Mouse (Mus musculus) liver, embryonic 12.5 days (tissue): ENCODE measurements around the gene Soat2. TPM values are rescaled to one million over a fixed set of nuclear protein-coding genes. Genes with fewer than 3 reads are reported as not detected.
A peak's percentile ranks its signal among the peaks of the same experiment; 100 is the strongest.

Experiments
- ATAC-seq: fragments of 200-750 bp; cut with Nextera tagmentation; 2 replicates; pipeline ENCODE4 v1.8.0; 2017; ENCODE audit warnings: moderate number of reproducible peaks, mild to moderate bottlenecking, moderate library complexity
- H3K27ac ChIP-seq: fragments of 300-500 bp; sonication (generic); 2 replicates; pipeline ENCODE4 v1.5.1; 2016; ENCODE audit warnings: mild to moderate bottlenecking
- H3K27me3 ChIP-seq: fragments of 300-500 bp; sonication (generic); replicated peaks from 2 replicates; pipeline ENCODE4 v1.6.1; 2016; ENCODE audit warnings: mild to moderate bottlenecking, moderate library complexity
- H3K36me3 ChIP-seq: fragments of 300-500 bp; sonication (generic); 2 replicates; pipeline ENCODE4 v1.6.1; 2016; ENCODE audit warnings: mild to moderate bottlenecking, moderate library complexity
- H3K4me1 ChIP-seq: fragments of 300-500 bp; sonication (generic); 2 replicates; pipeline ENCODE4 v1.6.1; 2016
- H3K4me2 ChIP-seq: fragments of 300-500 bp; sonication (generic); 2 replicates; pipeline ENCODE4 v1.6.1; 2016; ENCODE audit warnings: mild to moderate bottlenecking, moderate library complexity
- H3K4me3 ChIP-seq: fragments of 300-500 bp; sonication (generic); 2 replicates; pipeline ENCODE4 v1.5.1; 2016; ENCODE audit warnings: mild to moderate bottlenecking, moderate library complexity
- H3K9ac ChIP-seq: fragments of 300-500 bp; sonication (generic); 2 replicates; pipeline ENCODE4 v1.6.1; 2016; ENCODE audit warnings: mild to moderate bottlenecking, moderate library complexity
- H3K9me3 ChIP-seq: fragments of 300-500 bp; sonication (generic); replicated peaks from 2 replicates; pipeline ENCODE4 v1.6.1; 2016; ENCODE audit warnings: mild to moderate bottlenecking, moderate library complexity
- WGBS: fragments of 180-500 bp; shearing (Covaris S2); methylation state at CpG from one replicate; pipeline ENCODE4 v1.1.7; 2016; ENCODE audit not compliant: insufficient replicate concordance; 5-methylcytosine and 5-hydroxymethylcytosine counted together
- polyA plus RNA-seq: library from polyadenylated mRNA; unstranded; fragments of >200 nt; fragmentation: Nextera tagmentation; extraction: Ambion mirVana; gene quantifications from 2 replicates; pipeline ENCODE4 v1.2.1, GENCODE M21; 2016

The Soat2 gene
- polyA plus RNA-seq, 1 experiment from 2014 or later = 29.8 TPM

DNA sequence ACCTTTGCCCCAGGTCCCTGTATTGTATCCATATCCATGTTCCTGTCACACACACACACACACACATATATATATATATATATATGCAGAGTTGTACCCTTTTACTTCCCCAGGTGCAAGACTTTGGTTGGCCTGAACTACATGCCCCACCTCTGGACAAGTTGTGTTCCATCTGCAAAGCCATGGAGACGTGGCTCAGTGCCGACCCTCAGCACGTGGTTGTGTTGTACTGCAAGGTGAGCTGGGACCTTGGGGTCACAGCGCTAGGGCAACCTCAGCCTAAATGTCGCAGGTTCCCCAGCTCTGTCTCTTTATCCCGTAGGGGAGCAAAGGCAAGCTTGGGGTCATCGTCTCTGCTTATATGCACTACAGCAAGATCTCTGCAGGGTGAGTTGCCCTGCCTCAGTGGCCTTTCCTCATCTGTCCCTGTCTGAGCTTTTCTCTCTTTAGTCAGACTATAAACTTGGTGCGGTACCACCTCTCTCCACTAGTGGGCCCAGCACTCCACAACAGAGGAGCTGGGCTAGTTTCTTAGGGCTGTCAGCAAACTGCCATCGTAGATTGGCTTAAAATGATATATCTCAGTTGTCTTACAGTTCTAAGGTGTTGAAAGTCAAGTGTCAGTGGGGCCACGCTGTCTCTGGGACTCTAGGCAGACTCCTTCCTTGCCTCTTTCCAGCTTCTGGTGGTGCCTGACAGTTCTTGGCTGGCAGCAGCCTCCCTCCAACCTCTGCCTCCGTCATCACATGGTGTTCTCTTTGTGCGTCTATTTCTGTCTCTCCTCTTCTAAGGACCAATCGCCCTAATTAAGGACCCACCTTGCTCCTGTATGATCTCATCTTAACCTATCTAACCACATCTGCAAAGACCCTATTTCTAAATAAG, 42.4 kb upstream of the Soat2 start:
- ATAC-seq = no peak; the same call in 1 of the 2 replicates
- peaks cover 45% of the 10 kb centered on the region for H3K4me1 ChIP-seq
- no peak overlapping the region for H3K27ac ChIP-seq
- H3K4me2 ChIP-seq = peak overlapping the region; percentile 71
- peaks cover 20% of the 10 kb centered on the region; the same call in 1 of the 2 replicates for H3K36me3 ChIP-seq
- peaks cover 60% of the 10 kb centered on the region for H3K27me3 ChIP-seq
- WGBS = 44% methylated on average over 13 of the region's 13 CpGs
- no peak overlapping the region for H3K9ac ChIP-seq
- H3K9me3 ChIP-seq = no peaks in the 10 kb centered on the region
- H3K4me3 ChIP-seq = no peak overlapping the region

DNA sequence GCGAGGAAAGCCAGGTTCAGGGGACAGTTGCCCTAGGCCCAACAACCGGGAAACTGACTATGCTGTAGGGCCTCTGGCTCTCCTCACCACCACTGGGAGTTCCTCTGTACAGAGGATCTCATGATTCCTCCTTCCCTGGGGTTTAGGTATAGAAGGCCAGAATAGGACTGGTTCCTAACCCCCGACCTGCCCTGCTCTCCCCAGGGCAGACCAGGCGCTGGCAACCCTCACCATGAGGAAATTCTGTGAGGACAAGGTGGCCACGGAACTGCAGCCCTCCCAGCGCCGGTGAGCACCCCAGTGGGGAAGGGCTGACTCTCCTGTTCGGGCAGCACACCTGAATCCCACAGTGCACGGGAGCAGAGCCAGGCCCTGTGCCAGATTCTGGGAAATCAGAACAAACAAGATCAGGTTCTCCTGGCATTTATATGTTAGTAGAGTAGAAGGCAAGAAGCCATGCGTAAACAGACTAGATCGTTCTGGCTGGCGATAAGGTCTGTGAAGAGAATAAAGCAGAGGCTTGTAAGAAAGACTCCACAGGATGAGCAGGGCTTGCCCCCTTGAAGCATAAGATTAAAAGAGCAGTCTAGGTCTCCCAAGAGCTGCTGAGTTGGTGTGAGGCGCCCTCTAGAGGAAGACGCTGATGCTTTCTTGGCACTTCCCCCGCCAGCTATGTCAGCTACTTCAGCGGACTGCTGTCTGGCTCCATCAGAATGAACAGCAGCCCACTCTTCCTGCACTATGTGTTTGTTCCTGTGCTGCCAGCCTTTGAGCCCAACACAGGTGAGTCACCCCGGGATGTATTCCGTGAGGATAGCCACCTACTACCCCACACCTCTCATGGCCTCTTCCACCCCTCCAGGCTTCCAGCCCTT, 41.4 kb upstream of the Soat2 start:
- no peak for ATAC-seq
- H3K27me3 ChIP-seq = peaks cover 50% of the 10 kb centered on the region
- H3K9me3 ChIP-seq = no peaks in the 10 kb centered on the region
- H3K27ac ChIP-seq = no peak overlapping the region
- peaks cover 20% of the 10 kb centered on the region; the same call in 1 of the 2 replicates for H3K36me3 ChIP-seq
- no peak overlapping the region for H3K4me3 ChIP-seq
- H3K9ac ChIP-seq = no peak overlapping the region
- 49% methylated on average over 18 of the region's 18 CpGs for WGBS
- H3K4me1 ChIP-seq = peaks cover 36% of the 10 kb centered on the region
- no peak overlapping the region for H3K4me2 ChIP-seq

DNA sequence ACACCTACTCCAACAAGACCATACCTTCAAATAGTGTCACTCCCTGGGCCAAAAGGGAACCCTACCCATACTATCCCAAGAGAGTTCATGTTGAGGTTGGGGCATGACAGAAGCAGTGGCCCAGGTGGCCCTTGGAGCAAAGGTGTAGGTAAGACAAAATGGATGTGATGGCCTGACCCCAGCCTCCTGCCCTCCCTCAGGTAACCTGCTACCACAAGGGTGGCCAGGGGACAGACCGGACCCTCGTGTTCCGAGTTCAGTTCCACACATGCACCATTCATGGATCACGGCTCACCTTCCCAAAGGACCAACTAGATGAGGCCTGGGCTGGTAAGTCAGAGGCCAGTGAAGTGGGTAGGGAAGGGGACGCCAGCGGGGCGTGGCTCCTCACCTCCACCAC, 40.1 kb upstream of the Soat2 start:
- Histone ChIP-seq H3K4me2 (no peak overlapping the region), H3K9me3 (no peaks in the 10 kb centered on the region), H3K9ac (no peak overlapping the region), H3K27me3 (peaks cover 36% of the 10 kb centered on the region), H3K4me3 (no peak overlapping the region), H3K36me3 (peaks cover 24% of the 10 kb centered on the region), H3K4me1 (peaks cover 26% of the 10 kb centered on the region), H3K27ac (no peak overlapping the region)
- WGBS = 86% methylated on average over 7 of the region's 7 CpGs
- no peak for ATAC-seq

DNA sequence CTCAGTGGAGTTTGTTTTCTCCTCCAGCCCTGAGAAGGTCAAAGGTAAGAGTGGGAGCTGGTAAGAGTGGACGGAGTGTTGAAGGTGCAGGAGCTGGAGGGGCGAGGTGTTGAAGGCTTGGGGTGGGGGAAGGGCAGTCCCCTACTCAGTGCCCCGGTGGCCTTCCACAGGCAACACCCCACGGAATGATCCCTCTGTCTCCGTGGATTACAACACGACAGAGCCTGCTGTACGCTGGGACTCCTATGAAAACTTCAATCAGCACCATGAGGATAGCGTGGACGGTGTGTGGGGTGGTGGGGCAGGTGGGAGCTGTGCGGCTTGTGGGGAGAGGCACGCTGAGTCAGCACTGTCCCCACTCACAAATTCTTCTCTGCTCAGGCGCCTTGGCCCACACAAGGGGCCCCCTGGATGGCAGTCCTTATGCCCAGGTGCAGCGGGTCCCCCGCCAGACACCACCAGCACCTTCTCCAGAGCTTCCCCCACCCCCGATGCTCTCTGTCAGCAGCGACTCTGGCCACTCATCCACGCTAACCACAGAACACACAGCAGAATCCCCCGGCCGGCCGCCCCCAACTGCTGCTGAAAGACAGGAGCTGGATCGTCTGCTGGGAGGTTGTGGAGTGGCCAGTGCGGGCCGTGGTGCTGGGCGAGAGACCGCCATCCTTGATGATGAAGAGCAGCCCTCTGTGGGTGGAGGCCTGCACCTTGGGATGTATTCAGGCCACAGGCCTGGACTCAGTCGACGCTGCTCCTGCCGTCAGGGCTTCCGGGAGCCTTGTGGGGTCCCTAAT, 39.4 kb upstream of the Soat2 start:
- peaks cover 30% of the 10 kb centered on the region for H3K27me3 ChIP-seq
- H3K27ac ChIP-seq = no peak overlapping the region
- H3K9me3 ChIP-seq = no peaks in the 10 kb centered on the region
- no peak overlapping the region for H3K4me2 ChIP-seq
- H3K36me3 ChIP-seq = peaks cover 30% of the 10 kb centered on the region
- H3K9ac ChIP-seq = no peak overlapping the region
- no peak for ATAC-seq
- no peak overlapping the region for H3K4me3 ChIP-seq
- 63% methylated on average over 29 of the region's 29 CpGs for WGBS
- H3K4me1 ChIP-seq = peaks cover 22% of the 10 kb centered on the region

DNA sequence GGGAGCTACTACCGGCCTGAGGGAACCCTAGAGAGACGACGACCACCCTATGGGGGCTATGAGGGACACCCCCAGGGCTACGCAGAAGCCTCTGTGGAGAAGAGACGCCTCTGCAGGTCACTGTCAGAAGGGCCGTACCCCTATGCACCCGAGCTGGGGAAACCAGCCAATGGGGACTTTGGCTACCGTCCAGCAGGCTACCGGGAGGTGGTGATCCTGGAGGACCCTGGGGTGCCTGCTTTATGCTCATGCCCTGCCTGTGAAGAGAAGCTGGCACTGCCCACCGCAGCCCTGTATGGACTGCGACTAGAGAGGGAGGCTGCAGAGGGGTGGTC, 38.9 kb upstream of the Soat2 start:
- H3K9ac ChIP-seq = no peak overlapping the region
- no peaks in the 10 kb centered on the region for H3K9me3 ChIP-seq
- ATAC-seq = no peak
- H3K27me3 ChIP-seq = peaks cover 24% of the 10 kb centered on the region
- WGBS = 79% methylated on average over 11 of the region's 11 CpGs
- H3K4me1 ChIP-seq = peaks cover 22% of the 10 kb centered on the region
- H3K27ac ChIP-seq = no peak overlapping the region
- no peak overlapping the region for H3K4me3 ChIP-seq
- H3K36me3 ChIP-seq = peaks cover 35% of the 10 kb centered on the region
- no peak overlapping the region for H3K4me2 ChIP-seq

DNA sequence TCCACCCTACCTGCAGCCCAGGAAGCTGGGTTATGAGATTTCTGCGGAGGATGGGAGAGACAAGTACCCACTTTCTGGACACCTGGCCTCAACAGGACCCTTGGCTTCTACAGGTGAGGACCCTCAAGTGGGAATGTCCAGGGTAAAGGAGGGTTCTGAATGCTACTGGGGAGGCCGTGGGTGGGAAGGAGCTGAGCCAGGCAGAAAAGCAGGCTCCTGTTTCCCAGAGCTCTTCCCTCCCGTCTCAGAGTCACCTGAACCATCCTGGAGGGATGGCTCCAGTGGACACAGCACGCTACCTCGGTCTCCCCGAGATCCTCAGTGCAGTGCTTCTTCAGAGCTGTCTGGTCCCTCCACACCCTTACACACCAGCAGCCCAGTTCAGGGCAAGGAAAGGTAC, 38.1 kb upstream of the Soat2 start:
- WGBS = 85% methylated on average over 6 of the region's 6 CpGs
- peaks cover 17% of the 10 kb centered on the region for H3K27me3 ChIP-seq
- no peak overlapping the region for H3K4me3 ChIP-seq
- H3K9ac ChIP-seq = no peak overlapping the region
- H3K9me3 ChIP-seq = no peaks in the 10 kb centered on the region
- H3K27ac ChIP-seq = no peak overlapping the region
- peaks cover 15% of the 10 kb centered on the region for H3K4me1 ChIP-seq
- H3K36me3 ChIP-seq = peaks cover 41% of the 10 kb centered on the region
- ATAC-seq = no peak
- no peak overlapping the region for H3K4me2 ChIP-seq

DNA sequence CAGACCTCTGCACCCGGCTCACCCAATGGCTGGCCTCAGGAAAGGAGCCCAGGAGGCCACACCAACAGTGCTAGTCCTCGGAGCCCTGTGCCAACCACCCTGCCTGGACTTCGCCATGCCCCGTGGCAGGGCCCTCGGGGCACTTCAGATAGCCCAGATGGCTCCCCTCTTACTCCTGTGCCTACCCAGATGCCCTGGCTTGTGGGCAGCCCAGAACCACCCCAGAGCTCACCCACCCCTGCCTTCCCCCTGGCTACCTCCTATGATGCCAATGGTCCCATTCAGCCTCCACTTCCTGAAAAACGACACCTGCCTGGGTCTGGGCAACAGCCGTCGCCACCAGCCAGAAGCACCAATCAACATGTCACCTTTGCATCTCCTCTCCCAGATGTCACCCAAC, 37.5 kb upstream of the Soat2 start:
- no peak for ATAC-seq
- Histone ChIP-seq H3K4me3 (no peak overlapping the region), H3K36me3 (peaks cover 47% of the 10 kb centered on the region), H3K27me3 (peaks cover 11% of the 10 kb centered on the region; the same call in 1 of the 2 replicates), H3K9ac (no peak overlapping the region), H3K4me2 (no peak overlapping the region), H3K27ac (no peak overlapping the region), H3K4me1 (peaks cover 8% of the 10 kb centered on the region), H3K9me3 (no peaks in the 10 kb centered on the region)
- 73% methylated on average over 8 of the region's 8 CpGs for WGBS

DNA sequence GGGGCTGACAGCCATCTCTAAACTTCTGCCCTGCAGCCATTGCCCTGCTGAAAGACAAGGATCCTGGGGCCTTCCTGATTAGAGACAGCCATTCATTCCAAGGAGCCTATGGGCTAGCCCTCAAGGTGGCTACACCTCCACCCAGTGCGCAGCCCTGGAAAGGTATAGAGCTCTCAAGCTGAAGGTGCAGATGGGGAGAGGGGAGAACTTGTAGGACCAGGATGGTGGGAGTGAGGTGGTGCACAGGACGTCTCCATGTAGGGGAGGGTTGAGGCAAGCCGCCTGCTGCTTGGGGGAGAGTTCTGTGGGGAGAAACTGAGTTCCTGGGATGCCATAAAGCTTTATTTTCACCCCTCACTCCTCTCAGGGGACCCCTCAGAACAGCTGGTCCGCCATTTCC, 36.7 kb upstream of the Soat2 start:
- Histone ChIP-seq H3K36me3 (peaks cover 56% of the 10 kb centered on the region), H3K4me2 (no peak overlapping the region), H3K9me3 (no peaks in the 10 kb centered on the region), H3K27me3 (peaks cover 10% of the 10 kb centered on the region; the same call in 1 of the 2 replicates), H3K9ac (no peak overlapping the region), H3K27ac (no peak overlapping the region), H3K4me3 (no peak overlapping the region), H3K4me1 (peaks cover 7% of the 10 kb centered on the region)
- no peak for ATAC-seq
- WGBS = 78% methylated on average over 4 of the region's 4 CpGs

DNA sequence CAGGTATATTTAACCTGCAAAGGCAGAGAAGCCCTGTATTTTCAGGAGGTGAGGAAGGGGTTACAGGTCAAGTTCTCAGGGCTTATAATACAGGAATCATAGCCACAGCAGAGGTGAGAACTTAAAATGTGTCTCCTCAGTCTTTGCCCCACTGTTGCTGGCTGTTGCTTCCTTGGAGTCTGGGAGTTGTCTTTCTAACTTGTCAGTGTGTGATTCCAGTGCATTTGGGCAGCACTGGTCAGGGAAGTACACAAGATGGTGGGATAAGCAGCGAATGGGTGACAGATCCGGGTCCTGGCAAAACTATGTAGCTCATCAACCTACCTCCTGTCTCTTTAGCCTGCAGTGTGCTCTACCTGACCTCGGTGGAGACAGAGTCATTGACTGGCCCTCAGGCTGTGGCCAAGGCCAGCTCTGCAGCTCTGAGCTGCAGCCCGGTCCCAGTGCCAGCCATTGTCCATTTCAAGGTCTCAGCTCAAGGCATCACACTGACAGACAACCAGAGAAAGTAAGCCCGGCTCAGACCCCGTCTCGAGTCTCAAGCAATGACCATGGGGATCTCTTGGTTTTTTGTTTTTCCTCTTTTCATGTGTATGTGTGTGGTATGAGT, 35.6 kb upstream of the Soat2 start:
- peaks cover 62% of the 10 kb centered on the region for H3K36me3 ChIP-seq
- H3K4me3 ChIP-seq = no peak overlapping the region
- H3K4me2 ChIP-seq = no peak overlapping the region
- H3K9ac ChIP-seq = no peak overlapping the region
- peaks cover 10% of the 10 kb centered on the region; the same call in 1 of the 2 replicates for H3K27me3 ChIP-seq
- ATAC-seq = no peak
- no peaks in the 10 kb centered on the region for H3K9me3 ChIP-seq
- 68% methylated on average over 7 of the region's 7 CpGs for WGBS
- peaks cover 7% of the 10 kb centered on the region for H3K4me1 ChIP-seq
- no peak overlapping the region for H3K27ac ChIP-seq

DNA sequence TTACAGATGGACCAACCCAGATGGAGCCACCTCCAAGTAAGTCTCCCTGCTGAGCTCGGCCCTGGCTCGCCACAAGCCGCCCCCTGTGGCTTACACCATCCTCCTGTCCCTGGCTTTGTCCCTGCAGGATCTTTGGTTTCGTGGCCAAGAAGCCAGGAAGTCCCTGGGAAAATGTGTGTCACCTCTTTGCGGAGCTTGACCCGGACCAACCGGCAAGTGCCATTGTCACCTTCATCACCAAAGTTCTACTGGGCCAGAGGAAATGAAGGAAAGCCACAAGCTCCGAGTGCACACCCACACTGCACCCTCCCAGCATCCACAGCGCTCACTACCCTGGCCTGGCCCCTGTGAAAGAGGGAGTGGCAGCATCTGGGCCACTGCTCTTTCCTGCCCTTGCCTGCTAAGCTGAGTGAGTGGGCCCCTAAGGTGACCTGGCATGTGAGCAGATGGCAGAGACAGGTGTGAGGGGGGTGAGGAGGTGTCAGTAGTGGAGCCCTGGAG, 34.5 kb upstream of the Soat2 start:
- peak; percentile 47 for ATAC-seq
- no peak overlapping the region for H3K27ac ChIP-seq
- WGBS = 62% methylated on average over 9 of the region's 9 CpGs
- no peak overlapping the region for H3K4me3 ChIP-seq
- no peak overlapping the region for H3K9ac ChIP-seq
- H3K9me3 ChIP-seq = no peaks in the 10 kb centered on the region
- H3K36me3 ChIP-seq = peaks cover 65% of the 10 kb centered on the region
- peaks cover 5% of the 10 kb centered on the region; the same call in 1 of the 2 replicates for H3K27me3 ChIP-seq
- H3K4me2 ChIP-seq = no peak overlapping the region
- H3K4me1 ChIP-seq = peaks cover 7% of the 10 kb centered on the region

DNA sequence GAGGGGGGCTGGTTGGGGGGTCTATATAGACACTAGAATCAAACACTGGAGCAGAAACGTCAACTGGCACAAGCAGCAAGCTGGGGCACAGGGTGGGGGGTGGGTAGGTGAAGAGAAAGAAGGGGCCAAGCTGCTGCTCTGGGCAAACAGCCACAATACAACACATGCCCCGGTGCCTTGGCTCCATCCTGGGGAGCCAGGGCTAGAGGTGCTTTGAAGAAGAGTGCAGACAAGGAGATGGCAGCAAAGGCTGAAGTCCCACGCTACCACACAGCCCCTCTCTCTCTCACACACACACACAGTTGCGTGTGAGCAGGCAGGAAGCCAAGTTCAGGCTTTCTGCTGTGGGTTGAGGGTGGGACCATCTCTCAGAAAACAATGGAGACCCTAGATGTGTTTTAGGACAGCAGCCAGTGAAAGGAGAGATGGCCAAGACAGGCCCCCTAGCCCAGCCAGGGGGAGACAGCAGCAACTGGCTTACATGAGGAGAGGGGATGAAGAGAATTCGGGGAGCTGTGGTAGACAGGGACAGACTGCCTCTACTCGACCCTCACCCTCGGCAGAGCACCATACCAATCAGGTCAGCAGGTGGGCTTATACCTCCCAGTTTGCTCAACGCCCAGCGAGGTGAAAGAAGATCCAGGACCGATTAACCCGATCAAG, 33.4 kb upstream of the Soat2 start:
- no peak overlapping the region for H3K27ac ChIP-seq
- H3K4me2 ChIP-seq = no peak overlapping the region
- ATAC-seq = no peak
- H3K9ac ChIP-seq = no peak overlapping the region
- H3K4me1 ChIP-seq = peaks cover 7% of the 10 kb centered on the region
- no peaks in the 10 kb centered on the region for H3K9me3 ChIP-seq
- 78% methylated on average over 11 of the region's 11 CpGs for WGBS
- peaks cover 73% of the 10 kb centered on the region for H3K36me3 ChIP-seq
- H3K27me3 ChIP-seq = no peaks in the 10 kb centered on the region
- no peak overlapping the region for H3K4me3 ChIP-seq
